Mouse (Mus musculus) adrenal gland, postnatal 14 days (tissue): ENCODE data around the gene Vps45. TPM values are rescaled to one million over a fixed set of nuclear protein-coding genes. Genes with fewer than 3 reads are reported as not detected.
A peak's percentile ranks its signal among the peaks of the same experiment; 100 is the strongest.
"Not testable (repeated sequence)": the region's sequence is repeated elsewhere in the genome, so short reads cannot be mapped to it uniquely, and the experiment has no call there.

Experiments used
- DNase-seq: peaks from one replicate; pipeline ENCODE4 v3.0.0; 2021; ENCODE audit warnings: mixed read lengths
- total RNA-seq: library from RNA; stranded (reverse); gene quantifications from 2 replicates; pipeline ENCODE4 v1.2.3, GENCODE M21; 2021

Vps45 gene
- total RNA-seq, 1 experiment from 2014 or later: 31.1 TPM

DNA sequence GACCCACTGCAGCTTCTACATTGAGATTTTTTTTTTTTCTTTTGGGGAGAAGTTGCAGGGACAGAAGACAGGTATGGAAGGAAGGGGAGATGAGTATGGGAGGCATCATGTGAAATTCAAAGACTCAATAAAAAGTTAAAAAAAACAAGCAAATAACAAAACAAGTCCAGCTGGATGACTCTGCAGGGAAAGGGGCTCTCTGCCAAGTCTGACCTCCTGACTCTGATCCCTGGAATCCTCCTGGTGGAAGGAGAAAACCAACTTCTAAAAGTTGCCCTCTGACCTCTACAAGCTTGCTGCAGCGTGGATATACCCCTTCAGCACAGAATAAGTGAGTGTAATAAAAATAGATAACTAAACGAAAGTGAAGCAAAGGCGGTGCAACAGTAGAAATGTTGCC is 20.4 kb upstream of the Vps45 start:
- no peak for DNase-seq

DNA sequence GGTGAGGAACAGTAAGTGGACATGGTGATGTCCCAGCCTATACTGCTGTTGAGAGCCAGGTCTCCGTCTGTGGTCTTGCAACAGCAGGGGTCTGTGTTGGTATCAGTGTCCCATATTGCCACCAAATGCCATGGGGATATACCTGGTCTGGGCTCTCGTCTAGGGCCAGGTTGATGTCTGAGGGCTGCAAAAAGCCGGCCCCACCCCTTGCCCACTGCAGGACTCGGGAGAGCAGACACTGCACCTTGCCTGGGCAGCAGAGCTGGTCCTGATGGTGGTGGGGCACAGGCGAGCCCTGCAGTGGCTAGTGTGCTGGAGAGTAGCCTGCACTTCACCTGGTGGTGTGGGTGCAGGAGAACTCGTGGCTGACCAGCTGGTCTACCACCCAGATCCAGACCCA is 19.8 kb upstream of the Vps45 start:
- no peak for DNase-seq

DNA sequence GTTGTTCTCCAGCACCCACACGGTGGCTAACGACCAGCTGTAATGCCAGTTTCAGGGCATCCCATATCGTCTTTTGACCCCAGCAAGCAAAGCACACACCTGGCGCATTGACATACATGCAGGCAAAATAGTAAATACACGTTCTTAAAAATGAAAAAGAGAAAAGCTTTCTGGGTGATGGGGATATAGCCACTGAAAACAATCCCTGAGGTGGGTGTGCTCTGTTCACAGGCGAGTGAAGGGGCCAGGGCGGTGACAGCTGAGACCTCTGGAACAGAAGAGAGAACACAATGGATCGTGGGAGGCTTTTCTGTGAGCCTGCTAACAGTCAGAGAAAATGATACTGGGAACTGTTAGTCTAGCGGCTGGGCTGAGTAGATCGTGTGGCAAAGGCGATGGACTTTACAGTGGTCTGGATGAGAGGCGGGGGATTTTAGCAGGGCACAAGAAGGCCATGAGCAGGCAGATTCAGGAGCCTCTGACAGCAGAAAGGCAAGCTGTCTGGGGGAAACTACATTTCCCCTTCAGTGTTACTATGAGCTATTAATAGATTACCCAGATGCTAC is 14.7 kb upstream of the Vps45 start:
- DNase-seq: no peak

DNA sequence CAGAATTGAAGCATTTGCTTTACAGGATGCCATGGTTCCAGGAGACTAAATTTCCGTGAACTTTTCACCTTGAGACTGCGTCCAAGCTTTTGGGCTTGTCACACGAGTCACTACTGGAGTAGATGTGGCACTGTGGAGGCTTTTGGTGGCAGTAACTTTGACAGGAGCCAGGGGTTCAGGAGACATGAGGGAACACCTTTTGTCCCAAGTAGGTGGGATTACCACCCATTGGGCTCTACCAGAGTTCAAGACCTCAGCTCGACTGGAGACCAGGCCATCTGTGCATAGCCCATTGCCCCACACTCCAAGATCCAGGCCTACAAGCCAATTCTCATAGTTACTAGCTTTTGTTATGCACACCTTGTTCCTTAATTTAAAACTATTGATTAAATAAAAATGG is 12.0 kb upstream of the Vps45 start:
- no peak for DNase-seq

DNA sequence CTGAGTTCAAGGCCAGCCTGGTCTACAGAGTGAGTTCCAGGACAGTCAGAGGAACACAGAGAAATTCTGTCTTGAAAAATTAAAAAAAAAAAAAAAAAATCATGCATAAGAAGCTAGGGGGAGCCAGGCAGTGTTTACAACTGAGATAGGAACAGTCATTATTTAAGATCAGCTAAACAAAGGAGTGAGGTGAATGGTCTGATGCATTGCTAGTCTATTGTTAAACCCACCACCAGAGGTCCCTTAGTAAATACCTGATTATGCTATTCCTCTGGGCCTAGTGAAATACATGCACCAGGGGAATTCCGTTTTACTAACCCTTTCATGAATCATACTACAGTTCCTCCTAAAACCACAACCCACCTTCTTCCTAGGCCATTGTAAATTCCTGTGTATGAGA is 11.3 kb upstream of the Vps45 start:
- DNase-seq: no peak

DNA sequence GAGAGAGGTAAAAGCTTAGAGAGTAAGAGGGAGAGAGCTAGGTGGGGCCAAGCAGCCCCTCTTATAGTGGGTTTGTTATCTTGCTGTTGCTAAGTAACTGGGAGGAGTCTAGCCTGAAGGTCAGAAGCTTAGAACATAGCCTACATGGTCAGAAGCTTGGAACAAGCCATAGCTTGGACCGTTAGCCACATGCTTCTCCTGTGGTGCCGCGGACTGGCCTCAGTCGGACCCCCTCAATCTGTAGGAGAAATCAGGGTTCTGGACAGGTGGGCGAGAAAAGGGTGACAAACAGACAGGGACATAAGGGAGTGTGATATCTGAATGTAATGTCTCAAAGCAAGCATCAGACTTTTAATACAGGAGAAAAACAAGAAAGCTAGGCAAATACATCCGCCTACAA is 10.8 kb upstream of the Vps45 start:
- DNase-seq: no peak

DNA sequence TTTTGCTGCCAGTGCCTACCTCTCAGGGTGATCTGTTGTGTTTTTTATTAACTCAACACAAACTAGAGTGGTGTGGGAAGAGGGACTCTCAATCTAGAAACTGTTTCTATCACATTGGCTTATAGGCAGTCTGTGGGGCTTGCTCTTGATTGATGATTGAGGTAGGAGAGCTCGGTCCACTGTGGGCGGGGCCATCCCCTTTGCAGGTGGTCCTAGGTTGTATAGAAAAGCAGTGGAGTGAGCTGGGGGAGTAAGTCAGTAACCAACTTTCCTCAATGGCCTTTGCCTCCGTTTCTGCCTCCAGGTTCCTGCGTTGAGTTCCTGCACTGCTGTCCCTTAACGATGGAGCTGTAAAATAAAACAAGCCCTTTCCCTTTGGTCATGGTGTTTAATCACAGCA is 8.5 kb upstream of the Vps45 start:
- no peak for DNase-seq

DNA sequence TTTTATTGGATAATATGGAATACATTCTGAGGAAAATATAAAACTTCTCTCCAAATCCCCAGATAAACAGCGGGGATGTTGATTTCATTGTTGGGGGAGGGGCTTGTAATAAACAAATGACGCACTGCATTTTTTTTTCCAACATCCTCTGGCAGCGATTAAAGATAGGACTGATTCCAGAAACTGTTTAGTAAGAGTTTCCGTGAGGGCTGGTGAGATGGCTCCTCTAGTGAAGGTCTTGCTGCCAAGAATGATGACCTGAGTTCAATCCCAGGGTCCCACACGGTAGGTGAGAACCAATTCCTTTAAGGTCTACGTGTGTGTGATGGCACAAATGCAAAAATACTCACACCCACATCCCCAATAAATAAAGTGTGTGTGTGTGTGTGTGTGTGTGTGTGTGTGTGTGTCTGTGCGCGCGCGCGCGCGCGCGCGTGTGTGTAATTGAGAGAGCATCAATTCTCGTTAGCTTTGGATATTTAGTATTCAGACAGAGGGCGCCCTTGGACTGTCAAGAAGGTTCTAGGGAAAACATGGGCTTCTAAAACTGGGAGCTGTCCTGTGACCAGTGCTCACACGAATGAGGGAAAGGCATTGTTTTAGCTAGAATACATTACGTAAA is 7.6 kb upstream of the Vps45 start:
- peak; percentile 69 for DNase-seq

DNA sequence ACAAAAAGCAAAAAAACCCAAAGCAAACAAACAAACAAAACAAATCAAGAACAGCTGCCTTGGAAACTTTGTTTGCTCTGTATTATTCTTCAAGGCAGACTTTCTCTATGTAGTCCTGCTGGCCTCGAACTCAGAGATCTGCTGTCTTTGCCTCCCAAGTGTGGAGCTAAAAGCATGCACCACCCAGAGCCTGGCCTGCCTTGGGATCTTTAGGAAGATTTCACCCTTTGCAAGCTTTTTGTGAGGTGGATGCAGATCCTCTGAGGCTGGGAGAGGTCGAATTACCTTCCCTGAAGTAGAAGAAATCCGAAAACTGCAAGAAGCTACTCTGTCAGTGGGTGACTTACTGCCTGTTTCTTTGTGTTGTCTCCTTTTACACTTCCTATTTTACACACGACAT is 6.9 kb upstream of the Vps45 start:
- no peak for DNase-seq

DNA sequence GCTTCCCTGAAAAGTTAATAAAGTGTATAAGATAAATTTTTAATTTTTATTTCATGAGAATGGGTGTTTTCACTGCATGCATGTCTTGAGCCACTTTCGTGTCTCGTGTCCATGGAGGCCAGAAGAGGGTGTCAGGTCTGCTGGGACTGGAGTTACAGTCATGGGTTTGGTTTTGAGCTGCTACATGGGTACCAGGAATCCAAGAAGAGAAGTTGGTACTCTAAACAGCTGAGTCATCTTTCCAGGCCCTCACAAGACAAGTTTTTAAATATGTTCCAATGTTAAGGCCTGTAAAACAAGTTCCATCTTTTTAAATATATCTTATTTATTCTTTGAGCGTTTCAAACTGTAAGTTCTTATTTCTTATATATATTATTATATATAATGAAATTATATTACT is 6.0 kb upstream of the Vps45 start:
- no peak for DNase-seq

DNA sequence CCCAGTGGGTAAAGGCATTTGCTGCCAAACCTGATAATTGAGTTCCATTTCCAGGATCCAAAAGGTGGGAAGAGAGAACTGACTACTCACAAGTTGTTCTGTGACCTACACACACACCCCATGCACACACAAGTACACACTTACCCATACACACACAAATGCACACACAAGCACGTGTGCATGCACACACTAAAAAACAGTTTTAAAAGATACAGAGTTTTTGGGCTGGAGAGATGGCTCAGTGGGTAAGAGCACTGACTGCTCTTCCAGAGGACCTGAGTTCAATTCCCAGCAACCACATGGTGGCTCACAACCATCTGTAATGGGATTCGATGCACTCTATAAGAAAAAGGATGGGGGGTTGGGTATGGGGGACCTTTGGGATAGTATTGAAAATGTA is 5.0 kb upstream of the Vps45 start:
- DNase-seq: no peak

DNA sequence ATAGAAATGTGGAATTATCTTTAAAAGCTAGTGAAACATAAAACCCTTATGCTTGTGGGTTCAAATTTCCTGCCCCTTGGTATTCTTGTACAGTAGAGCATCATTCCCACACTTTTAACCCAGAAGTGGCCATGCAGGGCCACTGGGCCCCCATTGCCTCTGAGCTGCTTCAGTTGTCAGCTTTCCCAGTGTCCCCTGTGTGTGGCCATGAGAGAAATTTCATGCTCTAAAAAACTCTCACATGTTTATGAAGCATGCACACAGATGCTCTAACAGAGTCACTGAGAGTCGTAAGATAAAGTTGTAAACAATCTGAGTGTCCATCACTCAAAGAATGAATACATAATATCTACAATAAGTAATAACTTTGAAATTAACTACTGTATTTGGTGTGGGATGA is 1.9 kb upstream of the Vps45 start:
- DNase-seq: no peak

DNA sequence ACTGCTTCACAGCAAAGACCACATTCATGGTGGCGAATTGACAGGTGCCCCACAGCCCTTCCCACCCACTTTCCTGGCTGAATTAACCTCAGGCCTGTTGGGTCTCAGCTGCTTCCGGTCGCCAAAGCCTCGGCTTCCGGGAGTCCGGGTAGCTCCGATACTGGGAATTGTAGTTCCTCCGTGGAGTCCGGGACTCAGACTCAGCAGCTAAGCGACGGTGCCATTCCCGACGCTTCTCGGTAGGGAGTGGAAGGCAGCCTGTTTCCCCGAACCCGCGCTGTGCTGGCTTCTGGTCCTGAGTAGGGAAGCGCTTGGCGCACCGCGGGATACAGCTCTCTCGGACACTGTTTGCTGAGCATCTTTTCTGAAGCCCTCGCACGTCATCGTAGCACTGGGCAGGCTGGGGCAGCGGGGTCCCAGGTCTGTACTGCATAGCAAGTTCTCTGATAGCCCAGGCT is 490 bp downstream of the Vps45 start:
- peak; percentile 93 for DNase-seq

DNA sequence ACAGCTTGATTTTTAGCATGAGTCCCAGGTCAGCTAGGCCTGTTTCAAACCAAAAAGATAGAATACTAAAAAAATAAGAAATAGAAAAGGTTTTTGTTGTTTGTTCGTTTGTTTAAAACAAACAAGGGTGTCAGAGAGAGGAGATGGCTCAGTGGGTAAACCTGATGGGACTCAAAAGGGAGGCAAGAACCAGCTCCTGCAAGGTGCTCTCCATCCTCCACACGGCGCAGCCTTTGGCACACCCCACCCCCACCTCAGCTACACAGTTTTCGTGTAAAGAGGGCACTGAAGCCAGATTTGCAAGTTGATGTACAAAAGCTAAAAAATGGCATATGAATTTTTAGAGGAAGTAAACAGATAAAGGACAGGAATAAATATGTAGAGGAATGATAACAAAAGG is 2.2 kb downstream of the Vps45 start:
- no peak for DNase-seq

DNA sequence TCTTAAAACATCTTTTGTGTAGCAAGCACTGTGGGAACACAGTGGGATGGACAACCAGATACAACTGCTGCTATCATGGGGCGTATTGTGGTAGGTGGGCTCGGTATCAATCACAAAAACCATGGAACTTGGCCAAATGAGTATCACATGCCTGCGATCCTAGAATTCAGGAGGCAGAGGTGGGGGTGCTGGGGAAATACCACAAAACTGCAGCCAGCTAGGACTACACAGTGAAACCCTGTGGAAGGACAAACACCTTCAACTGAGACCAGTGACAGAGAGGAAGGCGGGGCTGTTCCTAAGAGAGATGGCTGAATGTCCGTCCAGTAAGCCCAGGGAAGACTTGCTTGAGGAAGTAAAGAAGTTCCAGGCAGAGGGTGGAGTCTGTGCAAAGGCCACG is 3.0 kb downstream of the Vps45 start:
- DNase-seq: no peak

DNA sequence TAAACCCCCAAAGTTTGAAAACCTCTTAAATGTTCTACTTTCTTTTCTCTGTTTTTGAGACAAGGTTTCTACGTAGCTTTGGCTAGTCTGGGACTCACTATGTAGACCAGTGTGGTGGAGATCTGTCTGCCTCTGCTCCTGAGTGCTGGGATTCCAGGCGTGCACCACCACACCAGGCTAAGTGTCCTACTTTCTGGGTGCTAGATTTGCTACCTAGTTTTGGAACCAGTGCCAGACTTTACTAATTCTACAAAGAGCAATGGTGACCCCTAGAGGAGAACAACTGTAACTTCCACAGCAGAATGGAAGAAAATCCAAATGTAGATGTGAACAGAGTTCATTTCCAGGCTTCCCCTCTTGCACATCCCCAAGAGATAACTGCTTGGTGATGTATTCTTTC is 6.4 kb downstream of the Vps45 start:
- DNase-seq: peak; percentile 29

DNA sequence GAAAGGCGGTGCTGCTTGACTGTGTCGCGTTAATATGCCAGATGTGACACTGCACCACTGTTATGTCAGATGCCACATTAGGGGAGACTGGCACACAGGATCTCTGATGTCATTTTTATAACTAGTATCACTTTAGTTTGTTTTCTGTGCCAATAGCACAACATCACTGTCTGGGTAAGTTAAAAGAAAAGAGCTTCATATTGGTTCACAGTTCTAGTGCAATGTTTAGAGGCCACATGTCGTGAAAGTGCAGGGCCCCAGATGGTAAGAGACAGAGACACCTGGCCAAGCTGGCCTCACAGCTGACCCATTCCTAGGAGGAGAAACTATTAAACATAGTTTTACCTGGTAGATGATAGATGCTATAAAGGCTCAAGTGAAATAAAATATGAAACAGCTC is 7.1 kb downstream of the Vps45 start:
- DNase-seq: no peak

DNA sequence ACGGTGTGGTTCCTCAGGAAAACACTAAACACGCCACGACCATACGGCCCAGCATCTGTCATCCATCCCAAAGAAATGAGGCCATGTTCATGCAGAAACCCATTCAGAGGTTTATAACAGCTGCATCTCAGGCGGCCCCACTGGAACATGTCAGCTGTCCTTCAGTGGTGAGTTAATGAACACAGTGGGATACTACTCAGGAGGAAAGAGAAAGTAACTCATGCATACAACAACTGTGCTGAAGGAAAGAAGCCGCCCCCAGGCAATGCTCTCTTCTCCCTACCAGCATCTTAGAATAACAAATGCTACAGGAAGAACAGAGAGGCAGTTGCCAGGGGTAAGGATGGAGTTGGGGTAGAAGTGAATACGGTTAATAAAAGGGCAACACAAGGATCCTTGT is 7.5 kb downstream of the Vps45 start:
- DNase-seq: no peak

DNA sequence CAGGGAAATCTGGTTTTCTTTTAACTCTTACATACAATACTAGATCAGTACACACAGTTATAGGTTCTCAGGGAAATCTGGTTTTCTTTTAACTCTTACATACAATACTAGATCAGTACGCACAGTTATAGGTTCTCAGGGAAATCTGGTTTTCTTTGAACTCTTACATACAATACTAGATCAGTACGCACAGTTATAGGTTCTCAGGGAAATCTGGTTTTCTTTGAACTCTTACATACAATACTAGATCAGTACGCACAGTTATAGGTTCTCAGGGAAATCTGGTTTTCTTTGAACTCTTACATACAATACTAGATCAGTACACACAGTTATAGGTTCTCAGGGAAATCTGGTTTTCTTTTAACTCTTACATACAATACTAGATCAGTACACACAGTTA is 13.7 kb downstream of the Vps45 start:
- DNase-seq: not testable (repeated sequence)

DNA sequence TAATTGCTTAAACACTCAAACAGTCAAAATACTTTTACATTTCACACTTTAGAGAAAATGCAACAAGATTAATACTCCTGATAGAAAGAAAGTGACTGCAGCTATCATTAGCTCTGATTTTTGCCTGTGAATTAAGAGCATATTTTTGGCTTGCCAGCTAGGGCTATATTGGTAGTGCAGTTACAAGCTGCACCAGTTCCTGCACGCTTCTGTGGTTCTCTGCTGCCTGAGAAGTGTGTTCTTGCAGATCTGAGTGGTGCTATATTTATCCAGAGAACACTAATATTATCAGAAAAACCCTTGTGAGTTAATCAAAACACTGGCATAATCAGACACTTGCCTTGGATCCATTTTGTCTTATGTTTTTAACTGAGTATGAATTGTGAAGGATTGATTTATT is 15.2 kb downstream of the Vps45 start:
- no peak for DNase-seq

DNA sequence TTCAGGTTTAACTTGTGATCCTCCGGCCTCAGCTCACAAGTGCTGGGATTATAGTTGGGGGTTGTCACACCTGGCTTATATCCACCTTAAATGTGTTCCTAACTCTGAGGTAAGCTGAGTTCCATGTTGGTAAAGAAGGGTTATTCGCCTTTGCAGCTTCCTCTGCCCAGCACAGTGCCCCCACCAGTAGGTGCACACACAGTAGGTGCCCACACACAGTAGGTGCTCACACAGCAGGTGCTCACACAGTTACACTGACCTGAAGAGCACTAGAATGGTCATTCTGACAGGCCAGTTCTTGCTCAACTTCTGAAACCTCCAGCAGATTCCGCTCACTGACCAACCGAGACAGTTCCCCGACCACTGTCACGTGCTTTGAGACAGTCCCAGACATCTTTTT is 17.2 kb downstream of the Vps45 start:
- no peak for DNase-seq

DNA sequence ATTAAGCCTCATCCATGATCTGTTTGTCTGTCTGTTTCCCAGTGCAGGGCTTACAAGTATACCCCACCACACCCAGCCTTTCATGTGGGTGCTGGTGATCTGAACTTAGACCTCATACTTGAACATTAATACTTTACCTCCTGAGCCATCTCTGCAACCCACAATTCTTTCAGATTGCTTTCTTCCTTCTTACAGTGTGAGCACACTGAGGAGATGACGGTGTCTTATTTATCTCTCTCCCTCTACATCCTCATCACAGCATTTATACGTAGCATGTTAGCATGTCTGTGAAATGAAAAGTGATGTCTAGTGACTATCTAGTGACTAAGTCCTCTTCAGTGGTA is 17.6 kb downstream of the Vps45 start:
- no peak for DNase-seq

DNA sequence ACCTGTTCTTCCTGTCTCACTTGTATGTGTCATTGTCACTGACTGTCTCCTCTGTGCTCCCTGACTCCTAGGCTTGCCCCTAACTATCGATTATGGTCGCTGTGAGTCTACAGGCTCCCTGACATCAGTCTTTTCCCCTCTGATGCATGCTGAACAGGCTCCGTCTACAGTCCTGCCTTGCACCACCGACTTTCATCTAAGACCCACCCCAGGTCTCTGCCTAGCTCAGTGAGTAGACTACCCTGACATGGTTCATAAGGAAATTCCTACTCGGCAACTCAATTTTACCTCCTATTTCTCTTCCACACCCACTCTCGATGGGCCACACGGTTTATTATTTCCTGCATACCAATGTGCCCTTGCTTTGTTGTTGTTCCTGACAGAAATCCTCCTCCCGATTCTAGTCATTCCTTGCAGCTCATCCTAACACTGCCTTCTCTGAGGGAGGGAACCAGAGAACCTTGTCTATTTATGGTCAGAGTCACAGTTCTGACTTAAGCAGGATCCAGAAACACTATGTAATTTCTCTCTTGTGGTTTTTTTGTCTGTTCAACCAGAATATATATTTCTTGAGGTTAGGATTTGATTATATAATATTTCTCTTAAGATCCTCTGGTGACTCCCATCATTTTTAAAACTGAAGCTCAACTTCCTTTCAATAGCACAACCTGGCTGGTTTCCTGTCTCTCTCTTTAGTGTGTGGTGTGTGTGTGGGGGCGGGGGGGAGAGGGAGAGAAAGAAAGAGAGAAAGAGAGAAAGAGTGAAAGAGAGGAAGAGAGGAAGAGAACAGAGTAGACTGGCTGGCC is 18.2 kb downstream of the Vps45 start:
- DNase-seq: no peak

DNA sequence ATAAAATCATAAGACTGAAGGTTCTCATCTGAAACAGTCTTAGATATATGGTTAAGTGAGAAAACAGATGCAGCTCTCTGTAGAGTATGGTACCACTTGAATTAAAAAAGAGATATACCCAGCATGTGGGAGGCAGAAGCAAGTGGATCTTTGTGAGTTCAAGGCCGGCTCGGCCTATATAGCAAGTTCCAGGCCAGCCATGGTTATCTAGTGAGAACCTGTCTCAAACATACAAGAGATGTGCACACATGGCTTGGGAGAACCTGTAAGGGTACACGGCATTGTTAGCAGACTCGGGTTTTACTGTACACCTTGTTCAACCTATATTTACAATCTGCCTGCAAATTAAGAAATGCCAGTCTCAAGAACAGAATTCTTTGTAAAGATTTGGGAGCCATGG is 19.4 kb downstream of the Vps45 start:
- no peak for DNase-seq
